Mouse (Mus musculus) limb, embryonic 10.5 days (tissue): ENCODE data around the gene Ptges2. TPM values are rescaled to one million over a fixed set of nuclear protein-coding genes. Genes with fewer than 3 reads are reported as not detected.
A peak's percentile ranks its signal among the peaks of the same experiment; 100 is the strongest.
"Not testable (repeated sequence)": the region's sequence is repeated elsewhere in the genome, so short reads cannot be mapped to it uniquely, and the experiment has no call there.

Source experiments
- DNase-seq: peaks from one replicate; pipeline ENCODE4 v3.0.0-alpha.2; 2017; ENCODE audit warnings: low spot score
- H3K27ac ChIP-seq: fragments of 300-500 bp; sonication (generic); 2 replicates; pipeline ENCODE4 v1.5.1; 2016; ENCODE audit warnings: mild to moderate bottlenecking
- H3K27me3 ChIP-seq: fragments of 300-500 bp; sonication (generic); 2 replicates; pipeline ENCODE4 v1.6.1; 2016; ENCODE audit warnings: low read depth, mild to moderate bottlenecking; ENCODE audit not compliant: poor library complexity, severe bottlenecking
- H3K36me3 ChIP-seq: fragments of 300-500 bp; sonication (generic); 2 replicates; pipeline ENCODE4 v1.6.1; 2016; ENCODE audit warnings: mild to moderate bottlenecking, moderate library complexity
- H3K4me1 ChIP-seq: fragments of 300-500 bp; sonication (generic); 2 replicates; pipeline ENCODE4 v1.6.1; 2016
- H3K4me3 ChIP-seq: fragments of 300-500 bp; sonication (generic); 2 replicates; pipeline ENCODE4 v1.5.1; 2016; ENCODE audit warnings: mild to moderate bottlenecking, moderate library complexity
- H3K9me3 ChIP-seq: fragments of 300-500 bp; sonication (generic); replicated peaks from 2 replicates; pipeline ENCODE4 v1.6.1; 2016; ENCODE audit warnings: mild to moderate bottlenecking
- WGBS: fragments of 180-500 bp; shearing (Covaris S2); methylation state at CpG from one replicate; pipeline ENCODE4 v1.1.7; 2016; 5-methylcytosine and 5-hydroxymethylcytosine counted together
- polyA plus RNA-seq: library from polyadenylated mRNA; unstranded; fragments of >200 nt; fragmentation: Nextera tagmentation; extraction: Ambion mirVana; gene quantifications from 2 replicates; pipeline ENCODE4 v1.2.1, GENCODE M21; 2016

Gene Ptges2
- polyA plus RNA-seq, 1 experiment from 2014 or later = 37.0 TPM

GRCm38 (mm10) chr2:32358381-32358780, 37.3 kb upstream of the Ptges2 start:
- DNase-seq = no peak
- H3K4me3 ChIP-seq = no peak overlapping the region
- peaks cover 11% of the 10 kb centered on the region; the same call in 1 of the 2 replicates for H3K27me3 ChIP-seq
- WGBS = 62% methylated on average over 10 of the region's 10 CpGs
- H3K27ac ChIP-seq = no peak overlapping the region
- no peaks in the 10 kb centered on the region for H3K36me3 ChIP-seq
- no peaks in the 10 kb centered on the region for H3K9me3 ChIP-seq
- H3K4me1 ChIP-seq = peaks cover 44% of the 10 kb centered on the region

- DNase-seq = peak; percentile 84
- Histone ChIP-seq H3K4me1 (peaks cover 48% of the 10 kb centered on the region), H3K27me3 (peaks cover 11% of the 10 kb centered on the region; the same call in 1 of the 2 replicates), H3K27ac (no peak overlapping the region), H3K36me3 (peaks cover 18% of the 10 kb centered on the region), H3K4me3 (peak overlapping the region; percentile 54), H3K9me3 (no peaks in the 10 kb centered on the region)
- 4% methylated on average over 14 of the region's 14 CpGs for WGBS
These were observed 35.0 kb upstream of the Ptges2 start for GRCm38 (mm10) chr2:32360741-32361140.

- 2% methylated on average over 24 of the region's 24 CpGs for WGBS
- no peaks in the 10 kb centered on the region for H3K9me3 ChIP-seq
- peak; percentile 78 for DNase-seq
- H3K4me3 ChIP-seq = peak overlapping the region; percentile 54
- H3K27ac ChIP-seq = peak overlapping the region; percentile 61
- peaks cover 45% of the 10 kb centered on the region for H3K4me1 ChIP-seq
- H3K36me3 ChIP-seq = peaks cover 25% of the 10 kb centered on the region
- H3K27me3 ChIP-seq = peaks cover 11% of the 10 kb centered on the region; the same call in 1 of the 2 replicates
These were observed 34.3 kb upstream of the Ptges2 start for GRCm38 (mm10) chr2:32361437-32361836.

GRCm38 (mm10) chr2:32362274-32362673, 33.4 kb upstream of the Ptges2 start:
- Histone ChIP-seq H3K27ac (peak overlapping the region; percentile 93), H3K27me3 (peaks cover 11% of the 10 kb centered on the region; the same call in 1 of the 2 replicates), H3K4me3 (peak overlapping the region; percentile 90), H3K36me3 (peaks cover 34% of the 10 kb centered on the region), H3K4me1 (peaks cover 45% of the 10 kb centered on the region)
- H3K9me3 ChIP-seq, DNase-seq: not testable (repeated sequence)
- 48% methylated on average over 5 of the region's 5 CpGs for WGBS

- Histone ChIP-seq H3K4me3 (peak overlapping the region; percentile 90), H3K27ac (peak overlapping the region; percentile 93), H3K27me3 (peaks cover 11% of the 10 kb centered on the region; the same call in 1 of the 2 replicates), H3K4me1 (peaks cover 45% of the 10 kb centered on the region), H3K36me3 (peaks cover 40% of the 10 kb centered on the region), H3K9me3 (no peaks in the 10 kb centered on the region)
- WGBS = under 1% methylated on average over 53 of the region's 53 CpGs
- DNase-seq = peak; percentile 95
These were observed 32.8 kb upstream of the Ptges2 start for GRCm38 (mm10) chr2:32362817-32363340.

GRCm38 (mm10) chr2:32363376-32364106, 32.2 kb upstream of the Ptges2 start:
- Histone ChIP-seq H3K4me1 (peaks cover 42% of the 10 kb centered on the region), H3K4me3 (peak overlapping the region; percentile 90), H3K27ac (peak overlapping the region; percentile 93), H3K27me3 (peaks cover 11% of the 10 kb centered on the region; the same call in 1 of the 2 replicates), H3K9me3 (no peaks in the 10 kb centered on the region), H3K36me3 (peaks cover 46% of the 10 kb centered on the region)
- 11% methylated on average over 19 of the region's 19 CpGs for WGBS
- DNase-seq = peak; percentile 48

DNA sequence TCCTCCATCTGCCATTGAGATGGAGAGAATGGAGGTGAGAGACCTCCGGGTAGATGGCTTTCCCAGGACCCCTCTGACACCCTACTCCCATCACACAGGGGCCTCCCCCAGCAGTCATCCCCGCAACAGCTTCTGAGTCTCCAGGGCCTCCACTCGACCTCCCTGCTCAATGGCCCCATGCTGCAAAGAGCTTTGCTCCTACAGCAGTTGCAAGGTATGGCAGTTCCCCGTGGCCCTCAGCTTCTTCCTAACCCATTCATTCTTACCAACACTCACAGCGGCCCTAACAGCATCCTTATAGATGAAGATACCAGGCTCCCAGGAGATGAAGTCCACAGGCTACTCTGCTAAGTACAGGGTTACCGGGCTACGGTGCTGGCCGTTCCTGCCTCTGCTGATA, 31.6 kb upstream of the Ptges2 start:
- no peak for DNase-seq
- Histone ChIP-seq H3K4me1 (peaks cover 39% of the 10 kb centered on the region), H3K36me3 (peaks cover 51% of the 10 kb centered on the region), H3K9me3 (no peaks in the 10 kb centered on the region), H3K27ac (0 out of 2 replicates have a peak overlapping the region, but pooled peaks have one; percentile 93), H3K4me3 (peak overlapping the region; percentile 90), H3K27me3 (peaks cover 11% of the 10 kb centered on the region; the same call in 1 of the 2 replicates)
- WGBS = 86% methylated on average over 8 of the region's 8 CpGs

DNA sequence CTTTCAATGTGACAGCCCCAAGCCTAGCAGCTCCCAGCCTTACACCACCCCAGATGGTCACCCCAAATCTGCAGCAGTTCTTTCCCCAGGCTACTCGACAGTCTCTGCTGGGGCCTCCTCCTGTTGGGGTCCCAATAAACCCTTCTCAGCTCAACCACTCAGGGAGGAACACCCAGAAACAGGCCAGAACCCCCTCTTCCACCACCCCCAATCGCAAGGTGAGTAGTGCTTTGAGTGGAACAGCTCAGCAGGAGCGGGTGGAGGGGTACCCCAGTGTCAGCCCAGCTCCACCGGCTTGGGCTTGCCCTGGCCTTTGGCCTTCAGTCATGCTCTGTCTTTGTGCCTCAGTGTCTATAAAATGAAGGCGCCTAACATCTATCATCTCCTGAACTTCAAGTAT, 28.4 kb upstream of the Ptges2 start:
- H3K27me3 ChIP-seq = no peaks in the 10 kb centered on the region
- no peak overlapping the region for H3K4me3 ChIP-seq
- peaks cover 19% of the 10 kb centered on the region for H3K4me1 ChIP-seq
- 95% methylated on average over 5 of the region's 5 CpGs for WGBS
- no peak for DNase-seq
- no peak overlapping the region for H3K27ac ChIP-seq
- H3K36me3 ChIP-seq = peaks cover 83% of the 10 kb centered on the region
- H3K9me3 ChIP-seq = no peaks in the 10 kb centered on the region

DNA sequence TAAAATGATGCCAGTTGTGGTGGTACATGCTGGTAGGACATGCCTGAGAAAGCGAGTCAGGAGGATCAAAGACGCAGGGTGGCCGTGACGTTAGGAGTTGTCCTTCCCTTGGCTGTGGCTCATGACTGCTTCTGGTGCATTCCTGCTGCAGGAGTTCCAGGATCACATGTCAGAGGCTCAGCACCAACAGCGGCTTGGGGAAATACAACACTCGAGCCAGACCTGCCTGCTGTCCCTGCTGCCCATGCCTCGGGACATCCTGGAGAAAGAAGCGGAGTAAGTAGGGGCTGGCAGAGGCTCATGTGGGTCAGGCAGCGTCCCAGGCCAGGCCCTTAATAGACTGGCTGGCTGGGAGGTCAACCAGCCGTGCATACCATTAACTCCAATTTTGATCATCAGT, 21.5 kb upstream of the Ptges2 start:
- Histone ChIP-seq H3K4me1 (no peaks in the 10 kb centered on the region), H3K9me3 (no peaks in the 10 kb centered on the region), H3K4me3 (no peak overlapping the region), H3K27ac (no peak overlapping the region), H3K36me3 (peaks cover 100% of the 10 kb centered on the region), H3K27me3 (no peaks in the 10 kb centered on the region)
- no peak for DNase-seq
- 91% methylated on average over 10 of the region's 10 CpGs for WGBS

GRCm38 (mm10) chr2:32375317-32375940, 20.3 kb upstream of the Ptges2 start:
- no peak overlapping the region for H3K4me3 ChIP-seq

GRCm38 (mm10) chr2:32376963-32377362, 18.7 kb upstream of the Ptges2 start:
- Histone ChIP-seq H3K4me3 (no peak overlapping the region), H3K27me3 (peaks cover under 1% of the 10 kb centered on the region; the same call in 1 of the 2 replicates), H3K36me3 (peaks cover 84% of the 10 kb centered on the region), H3K9me3 (no peaks in the 10 kb centered on the region), H3K4me1 (peaks cover 10% of the 10 kb centered on the region), H3K27ac (no peak overlapping the region)
- 96% methylated on average over 10 of the region's 10 CpGs for WGBS
- no peak for DNase-seq

More at GRCm38 (mm10) chr2:32375317-32375940, 20.3 kb upstream of the Ptges2 start:
- H3K9me3 ChIP-seq = no peaks in the 10 kb centered on the region
- H3K27me3 ChIP-seq = no peaks in the 10 kb centered on the region
- WGBS = 92% methylated on average over 13 of the region's 13 CpGs
- H3K4me1 ChIP-seq = no peaks in the 10 kb centered on the region
- no peak for DNase-seq
- H3K36me3 ChIP-seq = peaks cover 100% of the 10 kb centered on the region
- no peak overlapping the region for H3K27ac ChIP-seq

DNA sequence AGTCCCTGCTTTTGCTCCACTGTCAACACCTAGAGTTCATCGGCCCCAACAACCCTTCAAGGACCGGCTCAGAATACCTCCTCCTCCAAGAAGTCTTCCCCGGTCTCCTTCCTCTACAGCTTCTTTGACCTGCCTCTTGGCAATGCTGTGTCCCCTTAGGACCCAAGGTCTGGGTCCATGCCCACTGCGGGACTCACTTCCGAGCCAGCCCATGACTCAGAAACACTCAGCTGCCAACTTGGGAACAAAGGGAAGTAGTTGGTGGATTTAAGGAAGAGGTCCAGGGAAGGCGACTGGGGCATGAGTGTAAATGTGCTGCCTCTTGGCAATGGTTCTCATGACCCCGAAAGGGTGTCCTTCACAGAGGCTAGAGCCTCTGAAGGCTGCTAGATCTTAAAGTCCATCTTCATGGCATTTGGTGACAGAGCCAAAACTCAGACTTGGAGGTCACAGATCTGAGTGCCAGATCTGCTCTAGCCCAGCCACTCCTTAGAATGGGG, 15.6 kb upstream of the Ptges2 start:
- H3K27me3 ChIP-seq = peaks cover 22% of the 10 kb centered on the region
- peaks cover 53% of the 10 kb centered on the region for H3K36me3 ChIP-seq
- H3K4me3 ChIP-seq = no peak overlapping the region
- no peaks in the 10 kb centered on the region for H3K9me3 ChIP-seq
- no peak for DNase-seq
- peaks cover 16% of the 10 kb centered on the region for H3K4me1 ChIP-seq
- WGBS = 93% methylated on average over 7 of the region's 7 CpGs
- no peak overlapping the region for H3K27ac ChIP-seq
